Mouse (Mus musculus) left cerebral cortex, postnatal 36 days (tissue): ENCODE data around the gene Prune1. TPM values are rescaled to one million over a fixed set of nuclear protein-coding genes. Genes with fewer than 3 reads are reported as not detected.

Experiments used
- DNase-seq, 2 experiments: peaks; one replicate each; pipeline ENCODE4 v3.0.0; 2021 to 2022; ENCODE audit warnings: low spot score in 2 of 2, mixed read lengths in 1 of 2
- intact Hi-C: fragments of 180-260 bp; cut with DNase I; formaldehyde crosslinking; loops from one replicate; pipeline ENCODE4 v1.15.1; 2025
- total RNA-seq, 2 experiments: library from RNA; stranded (reverse); gene quantifications; 2 replicates each; pipeline ENCODE4 v1.2.3; 2021

Gene Prune1
- total RNA-seq, result 10 to 100 TPM; 24.9 to 27.0 TPM

DNA sequence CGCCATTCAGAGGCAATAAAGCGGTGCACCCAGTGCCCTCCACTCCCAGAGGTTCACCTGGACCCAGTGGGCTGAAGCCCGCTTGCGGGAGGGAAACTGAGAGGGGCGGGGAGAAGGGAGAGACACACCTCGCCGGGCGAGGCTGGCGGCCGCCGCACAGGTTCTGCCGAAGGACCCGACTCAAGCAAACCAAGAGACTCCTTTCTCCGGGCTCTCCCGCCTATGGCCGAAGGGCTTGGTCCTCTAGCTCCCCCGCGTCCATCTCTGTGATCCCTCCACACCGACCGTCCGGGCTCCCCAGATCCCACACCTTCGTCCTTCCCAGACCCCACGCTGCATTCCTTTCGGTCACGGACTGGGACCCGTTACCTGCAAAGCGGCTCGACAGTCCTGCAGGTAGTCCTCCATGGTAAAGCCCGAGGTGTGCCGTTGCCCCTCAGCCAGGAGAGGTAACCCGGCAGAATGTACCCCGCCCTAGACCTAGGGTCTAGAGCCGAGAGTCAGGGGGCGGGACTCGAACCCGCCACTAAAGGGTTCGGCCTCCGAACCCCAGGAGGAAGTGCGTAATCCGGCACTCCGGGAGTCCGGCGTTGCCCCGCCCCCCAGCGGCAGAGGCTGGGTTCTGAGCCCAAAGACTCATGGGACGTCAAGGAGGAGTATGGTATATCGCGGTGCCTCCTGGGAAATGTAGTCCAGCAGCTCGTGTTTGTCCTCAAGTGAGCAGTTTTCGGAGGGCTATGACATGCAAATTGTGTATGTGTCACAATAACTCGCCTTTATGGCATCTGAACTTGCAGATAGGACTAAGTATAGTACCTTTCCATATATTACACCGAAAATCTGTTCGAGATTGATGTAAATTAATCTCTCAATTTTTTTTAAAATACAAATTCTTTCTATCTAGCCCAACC lies at the start of gene Prune1, which contains the start of gene Mindy1:
Gene Prune1, minus strand, starts transcription at position 861 of the 911 bp plus-strand sequence.
Gene Mindy1, plus strand, starts transcription at position 130 of the 911 bp plus-strand sequence.
- DNase-seq, result peak; percentile 98
- intact Hi-C loops, result loop anchor here (2.0 kb wide), 1 partner anchor 53 kb away; the partner anchor contains the start of gene Cdc42se1

GRCm38 (mm10) chr3:95331528-95331927 lies 49.7 kb upstream of the Prune1 start:
- no peak for DNase-seq
- intact Hi-C loops, result no loop called here

DNA sequence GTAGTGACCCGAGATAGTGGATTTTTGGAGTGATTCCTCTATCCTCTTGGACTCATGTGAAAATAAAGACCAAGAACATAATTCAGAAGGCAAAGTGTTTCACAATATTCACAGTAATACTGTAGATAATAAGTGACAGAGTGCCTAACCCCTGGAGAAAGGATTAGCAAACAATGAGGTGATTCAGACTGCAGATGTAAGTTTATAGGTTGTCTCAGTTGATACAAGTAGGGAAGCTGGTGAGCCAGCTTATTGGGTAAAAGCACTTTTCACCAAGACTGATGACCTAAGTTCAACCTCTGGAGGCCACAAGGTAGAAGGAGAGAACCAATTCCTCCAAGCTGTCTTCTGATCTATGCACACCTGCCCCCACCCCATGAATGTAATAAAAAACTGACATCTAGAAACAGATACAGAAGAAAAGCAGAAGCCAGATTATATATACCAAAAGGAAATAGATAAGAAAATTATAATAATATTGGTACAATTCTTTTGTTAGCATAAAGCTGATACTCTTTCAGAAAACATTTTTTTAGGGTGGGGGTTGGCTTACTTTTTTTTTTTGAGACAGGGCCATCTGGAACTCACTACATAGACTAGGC lies 47.0 kb upstream of the Prune1 start:
- intact Hi-C loops, result no loop called here
- DNase-seq, result no peak

DNA sequence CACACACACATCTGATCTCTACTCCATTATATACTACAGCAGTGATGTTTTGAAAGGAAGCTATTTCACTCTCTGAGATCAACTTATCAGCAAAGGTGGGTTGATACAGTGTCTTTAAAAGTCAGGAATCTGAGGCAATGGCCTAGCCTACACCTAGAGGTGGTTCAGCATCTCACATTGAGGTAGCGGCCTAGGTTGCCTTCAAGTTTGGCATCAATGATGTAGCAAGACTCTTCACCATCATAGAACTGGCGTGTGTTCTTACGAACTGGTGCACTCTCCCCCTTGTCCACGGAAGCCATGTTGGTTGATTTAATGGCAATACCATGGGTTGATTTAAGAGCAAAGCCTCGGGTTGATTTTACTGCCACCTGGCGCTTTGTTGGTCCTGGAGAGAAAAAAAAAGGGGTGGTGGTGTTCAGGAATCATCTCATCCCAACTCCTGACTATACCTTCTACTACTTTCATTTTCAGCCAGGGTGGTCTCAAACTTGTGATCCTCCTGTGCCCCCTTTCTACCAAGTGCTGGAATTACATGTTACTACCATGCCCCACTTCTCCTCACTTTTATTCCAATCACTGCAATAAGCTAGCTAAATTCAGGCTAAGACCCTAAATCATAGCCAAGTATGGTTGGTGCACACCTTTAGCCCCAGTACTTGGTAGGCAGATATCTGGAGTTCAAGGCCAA lies 42.7 kb upstream of the Prune1 start:
- intact Hi-C loops, result no loop called here
- DNase-seq, result no peak

DNA sequence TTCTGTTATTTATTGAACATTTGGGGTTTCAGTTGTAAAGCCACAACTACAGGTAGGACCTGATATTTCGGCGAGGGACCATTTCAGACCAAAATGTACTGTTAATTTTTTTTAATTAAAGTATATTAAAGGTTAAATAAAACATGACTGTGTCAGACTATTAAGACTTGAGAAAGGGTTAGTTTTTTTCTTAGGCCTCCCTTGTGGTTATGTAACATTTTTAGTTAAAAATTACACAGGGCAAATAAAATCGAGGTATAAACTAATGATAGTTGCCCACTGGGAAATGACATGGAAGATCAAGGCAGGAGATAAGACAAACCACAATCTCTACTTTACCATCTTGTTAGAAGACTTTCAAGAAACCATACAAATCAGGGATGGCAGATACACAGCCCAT lies 41.6 kb upstream of the Prune1 start:
- DNase-seq, result no peak
- intact Hi-C loops, result no loop called here

DNA sequence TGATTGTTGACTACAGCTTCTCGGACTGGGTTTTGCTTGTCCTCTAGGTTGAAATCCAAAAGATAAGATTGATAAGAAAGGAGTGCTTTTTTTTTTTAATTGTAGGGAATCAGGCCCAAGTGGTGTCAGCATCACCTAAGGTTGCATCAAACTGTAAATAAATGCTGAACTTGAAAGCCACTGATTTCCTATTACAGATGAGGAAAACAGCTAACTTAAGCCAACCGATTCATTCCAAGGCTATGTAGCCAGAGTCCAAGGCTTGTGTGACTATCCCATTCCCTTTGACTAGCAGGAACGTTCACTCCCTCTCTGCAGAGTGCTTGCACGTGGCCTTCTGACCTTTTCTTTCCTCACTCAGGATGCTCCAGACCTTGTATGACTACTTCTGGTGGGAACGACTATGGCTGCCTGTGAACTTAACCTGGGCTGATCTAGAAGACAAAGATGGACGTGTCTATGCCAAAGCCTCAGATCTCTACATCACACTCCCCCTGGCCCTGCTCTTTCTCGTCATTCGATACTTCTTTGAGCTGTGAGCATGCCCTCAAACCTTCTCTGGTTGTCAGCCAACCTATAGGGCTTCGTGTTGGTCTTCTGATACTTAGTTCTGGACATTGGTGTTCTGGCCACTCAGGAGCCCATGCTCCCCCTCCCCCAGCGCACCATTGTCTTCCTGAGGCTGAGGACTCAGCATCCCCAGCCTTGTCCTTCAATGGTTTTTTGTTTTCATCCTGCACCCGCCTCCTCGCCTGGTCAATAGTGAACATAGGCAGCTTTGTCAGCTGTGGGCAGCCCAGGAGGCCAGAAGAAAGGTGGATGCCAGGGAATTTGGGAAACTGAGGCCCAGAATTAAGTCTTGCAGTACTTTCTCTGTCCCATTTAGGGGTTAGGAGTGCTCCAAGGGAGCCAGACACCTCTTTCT lies 38.1 kb upstream of the Prune1 start:
- intact Hi-C loops, result no loop called here
- DNase-seq, result no peak

DNA sequence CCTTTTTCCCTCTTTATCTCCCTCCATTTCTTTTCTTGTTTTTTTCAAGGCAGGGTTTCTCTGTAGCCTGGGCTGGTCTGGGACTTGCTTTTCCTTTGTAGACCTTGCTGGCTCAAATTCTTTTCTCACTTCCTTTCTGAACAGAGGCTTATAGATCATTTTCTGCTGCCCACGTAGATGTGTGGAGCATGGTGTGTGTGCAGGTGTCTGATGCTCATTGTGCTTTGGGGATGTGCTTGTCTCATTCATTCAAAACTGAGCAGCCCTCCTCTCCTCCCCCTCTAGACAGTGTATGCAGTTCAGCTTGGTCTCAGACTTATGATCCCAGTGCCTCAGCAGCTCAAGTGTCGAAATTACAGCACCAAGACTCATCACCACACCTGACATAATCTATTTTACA lies 37.2 kb upstream of the Prune1 start:
- no peak for DNase-seq
- intact Hi-C loops, result no loop called here

- no peak for DNase-seq
- intact Hi-C loops, result no loop called here
These were observed 36.7 kb upstream of the Prune1 start for GRCm38 (mm10) chr3:95318548-95318947.

DNA sequence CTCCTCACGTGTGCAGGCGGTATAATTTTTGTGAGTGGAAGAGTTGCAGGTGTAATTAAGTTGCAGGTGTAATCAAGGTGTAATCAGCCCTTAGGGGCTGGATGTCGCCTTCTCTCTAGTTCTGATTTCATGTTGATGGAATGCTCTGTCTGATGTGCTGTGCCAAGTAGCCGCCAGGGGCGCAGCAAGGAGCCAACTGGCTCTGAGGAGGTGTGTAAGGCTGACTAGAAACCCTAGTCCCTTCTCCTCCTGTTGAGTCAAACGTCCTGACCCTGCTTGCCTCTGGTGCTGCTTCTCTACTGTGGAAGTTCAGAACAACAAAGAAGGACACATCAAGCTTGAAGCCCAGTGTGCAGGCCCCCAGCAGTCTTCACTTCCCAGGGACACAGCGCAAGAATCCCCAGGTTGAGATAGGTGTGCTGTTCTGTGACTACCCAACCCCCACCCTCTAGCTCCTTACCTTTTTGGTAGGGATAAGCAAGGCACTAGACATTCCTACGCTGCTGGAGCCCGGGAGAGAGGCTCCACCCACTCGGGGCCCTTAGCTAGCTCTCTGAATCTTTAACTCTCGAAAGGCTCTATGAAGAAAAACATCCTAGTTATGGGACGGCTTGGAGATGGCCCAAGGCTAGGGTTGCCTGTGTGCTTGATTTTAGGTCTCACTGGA lies 35.7 kb upstream of the Prune1 start:
- intact Hi-C loops, result no loop called here
- DNase-seq, result peak; percentile 37 to 43

DNA sequence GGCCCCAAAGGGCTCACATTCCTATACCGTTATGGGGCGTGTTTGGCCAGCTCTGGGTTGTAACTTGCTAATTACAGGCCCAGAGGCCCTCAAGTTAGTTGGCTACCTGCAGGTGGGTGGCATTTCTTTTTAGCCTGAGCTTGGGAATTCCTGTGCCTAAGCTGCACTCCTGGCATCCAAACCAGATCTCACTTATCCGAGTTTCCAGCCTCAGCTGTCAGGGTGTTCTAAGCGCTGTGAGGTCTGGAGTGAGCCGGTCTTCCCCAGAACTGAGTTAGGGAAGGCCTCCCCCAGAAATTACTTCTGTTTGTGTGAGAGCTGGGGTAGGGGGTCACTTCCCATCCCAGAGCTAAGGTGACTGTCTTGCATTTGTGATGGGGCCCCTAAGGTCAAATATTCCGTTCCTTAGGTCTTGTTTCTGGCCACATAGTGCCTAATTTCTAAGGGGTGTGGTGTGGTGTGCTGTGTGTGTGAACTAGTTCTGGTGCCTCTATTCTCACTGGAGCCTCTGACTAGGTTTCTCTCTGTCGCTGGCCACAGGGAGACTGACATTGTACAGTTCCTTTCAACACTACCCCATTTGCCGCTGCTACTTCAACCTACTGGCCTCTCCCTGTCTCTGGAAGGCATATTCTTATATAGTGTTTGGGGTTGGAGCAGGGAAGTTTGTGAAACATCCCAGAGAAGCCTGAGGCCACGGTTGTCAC lies 34.1 kb upstream of the Prune1 start:
- intact Hi-C loops, result no loop called here

DNA sequence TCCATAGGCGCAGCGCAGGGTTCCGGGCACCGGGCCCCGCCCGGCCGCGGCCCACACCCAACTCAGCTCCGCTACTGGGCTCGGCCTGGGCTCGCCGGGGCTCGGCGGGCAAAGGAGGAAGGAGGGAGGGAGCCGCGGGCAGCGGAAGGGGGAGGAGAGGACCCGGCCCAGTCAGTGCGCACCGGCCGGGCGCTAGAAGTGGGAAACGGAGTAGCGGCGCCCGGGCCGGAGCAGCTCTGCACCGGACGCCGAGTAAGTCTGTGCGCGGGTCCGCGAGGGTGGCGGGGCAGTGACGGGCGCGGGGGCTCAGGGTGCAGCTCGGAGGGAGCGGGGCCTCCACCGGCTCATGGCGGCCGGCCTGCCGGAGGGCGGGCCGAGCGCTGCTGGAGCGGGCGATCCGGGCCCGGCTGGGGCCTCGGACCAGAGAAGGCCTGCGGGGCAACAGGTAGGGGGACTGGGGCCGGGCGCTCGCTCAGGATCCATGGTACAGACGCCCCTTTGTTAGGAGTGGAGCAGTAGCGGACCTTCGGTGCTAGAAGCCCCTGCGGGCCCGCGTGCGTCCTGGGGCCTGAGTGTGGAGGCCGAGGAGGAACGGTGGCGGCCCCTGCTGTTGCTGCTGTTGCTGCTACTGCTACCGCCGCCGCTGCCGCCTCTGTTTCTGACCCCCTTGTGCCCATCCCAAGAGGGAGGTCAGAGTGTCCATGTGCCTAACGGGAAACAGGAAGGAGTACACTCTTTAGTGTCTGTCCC lies 33.4 kb upstream of the Prune1 start:
- intact Hi-C loops, result no loop called here
- peak; percentile 78 to 80 for DNase-seq

More for the DNA sequence above, 34.1 kb upstream of the Prune1 start:
- DNase-seq, result no peak

DNA sequence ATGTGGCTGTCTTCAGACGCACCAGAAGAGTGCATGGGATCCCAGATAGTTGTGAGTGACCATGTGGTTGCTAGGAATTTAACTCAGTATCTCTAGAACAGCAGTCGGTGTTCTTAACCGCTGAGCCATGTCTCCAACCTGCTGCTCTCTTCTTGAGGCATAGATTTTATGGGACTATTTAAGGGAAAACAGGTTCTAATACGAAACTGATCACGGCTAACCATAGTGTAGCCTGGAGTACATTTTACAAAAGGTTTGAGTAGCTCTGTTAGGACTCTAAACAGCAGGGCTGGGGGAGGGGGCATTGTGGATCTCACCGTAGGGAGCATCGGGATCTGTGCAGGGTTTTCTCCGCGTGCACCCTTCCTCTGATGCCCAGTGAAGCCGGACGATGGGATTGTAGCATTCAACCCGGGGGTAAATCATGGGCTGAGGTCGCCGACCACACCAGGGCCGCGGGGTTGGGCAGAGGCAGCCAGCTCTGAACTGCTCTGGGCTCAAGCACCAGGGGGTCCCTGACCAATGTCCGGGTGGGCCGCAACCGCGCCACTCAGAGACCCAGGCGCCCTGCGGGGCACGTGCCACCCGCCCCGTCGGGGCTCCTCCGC lies 32.7 kb upstream of the Prune1 start, which contains the start of gene Cers2:
Gene Cers2, plus strand, starts transcription at position 306 of the 608 bp plus-strand sequence.
- intact Hi-C loops, result no loop called here
- DNase-seq, result no peak

DNA sequence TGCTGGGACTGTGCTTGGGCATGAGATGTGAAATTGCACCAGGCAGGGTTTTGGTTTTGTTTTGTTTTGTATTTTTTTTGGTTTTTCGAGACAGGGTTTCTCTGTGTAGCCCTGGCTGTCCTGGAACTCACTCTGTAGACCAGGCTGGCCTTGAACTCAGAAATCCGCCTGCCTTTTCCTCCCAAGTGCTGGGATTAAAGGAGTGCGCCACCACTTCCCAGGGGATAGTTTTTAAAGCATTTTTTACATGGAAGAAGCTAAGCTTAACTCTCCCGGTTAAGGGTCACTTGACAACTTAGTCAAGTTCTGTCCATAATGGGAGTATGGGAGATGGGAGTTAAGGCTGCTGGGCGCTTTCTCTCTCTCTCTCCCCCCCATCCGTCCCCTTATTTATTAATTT lies 32.2 kb upstream of the Prune1 start:
- intact Hi-C loops, result no loop called here
- DNase-seq, result no peak

DNA sequence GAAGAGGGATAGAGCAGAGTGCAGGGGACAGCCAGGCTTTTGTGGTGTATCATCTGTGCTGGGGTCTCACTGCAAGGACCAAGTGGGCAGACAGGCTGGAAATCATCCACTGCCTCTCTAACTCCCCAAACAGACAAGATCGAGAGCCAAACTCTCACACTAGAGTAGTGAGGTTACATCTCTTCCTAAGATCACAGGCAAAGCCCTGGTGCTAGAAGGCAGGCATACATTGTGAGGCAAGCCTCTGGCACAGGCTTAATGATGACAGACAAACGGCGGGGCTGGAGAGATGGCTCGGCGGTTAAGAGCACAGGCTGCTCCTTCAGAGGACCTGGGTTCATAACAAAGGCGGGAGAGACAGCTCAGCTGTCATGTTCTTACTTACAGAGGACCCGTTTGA lies 31.6 kb upstream of the Prune1 start:
- intact Hi-C loops, result no loop called here
- no peak for DNase-seq

GRCm38 (mm10) chr3:95312623-95313022 lies 30.7 kb upstream of the Prune1 start:
- no peak for DNase-seq
- intact Hi-C loops, result no loop called here

GRCm38 (mm10) chr3:95310968-95311882 lies 29.3 kb upstream of the Prune1 start:
- DNase-seq, result peak; percentile 38 to 53
- intact Hi-C loops, result no loop called here
